Comparison of ENCODE assay signal across 20 mouse cellular contexts in the genomic region with DNA sequence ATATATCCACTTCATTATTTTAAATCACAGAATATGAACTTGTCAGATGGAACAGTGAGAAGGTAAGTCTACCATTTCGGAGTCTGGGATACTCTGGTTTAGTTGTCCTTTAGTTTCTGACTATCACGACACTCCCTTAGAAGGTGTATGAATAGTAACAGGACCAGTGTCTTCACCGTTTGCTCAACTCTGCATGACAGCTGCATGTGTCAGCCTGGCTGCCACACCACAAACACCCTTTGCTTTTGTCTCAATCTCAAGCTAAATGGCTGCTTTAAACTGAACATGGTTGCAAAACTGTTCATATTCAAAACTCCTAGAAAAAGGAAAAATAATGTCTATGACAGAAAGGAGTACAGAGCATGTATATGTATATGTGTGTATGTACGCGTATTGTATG. TPM values are rescaled to one million over a fixed set of nuclear protein-coding genes. Genes with fewer than 3 reads are reported as not detected.
A peak's percentile ranks its signal among the peaks of the same experiment; 100 is the strongest.
DNase-seq lines count a peak whose midpoint lies in the region; ATAC-seq lines count a peak whose summit lies in the region.
"Had no signal": no experiment of that assay in that cellular context is flagged by ENCODE, and none has a peak within 500 bp of the region (broad histone marks: within the 10 kb centered on the region; RNA-seq: fewer than 3 reads in every experiment).

No protein-coding gene starts in this region.

- H3K9ac ChIP-seq in embryonic facial prominence, embryonic 13.5 days = no peak overlapping the region
- H3K9ac ChIP-seq in embryonic facial prominence, embryonic 15.5 days = no peak overlapping the region
- H3K9ac ChIP-seq: forebrain, embryonic 12.5 days had no signal

- no peaks in the 10 kb centered on the region for H3K9me3 ChIP-seq in embryonic facial prominence, embryonic 13.5 days
- no peaks in the 10 kb centered on the region for H3K9me3 ChIP-seq in embryonic facial prominence, embryonic 10.5 days
- no peaks in the 10 kb centered on the region for H3K9me3 ChIP-seq in embryonic facial prominence, embryonic 15.5 days (replicated peaks)
- H3K9me3 ChIP-seq: forebrain, embryonic 10.5 days; forebrain, embryonic 12.5 days; G1E had no signal

- ATAC-seq in embryonic facial prominence, embryonic 13.5 days (ENCODE audit: insufficient number of reproducible peaks, insufficient read depth, low FRiP score, low TSS enrichment, low read depth) = no peak
- ATAC-seq in embryonic facial prominence, embryonic 15.5 days (ENCODE audit: insufficient number of reproducible peaks, low FRiP score, low TSS enrichment, low read depth) = no peak
- ATAC-seq: activated CD4-positive, CD25-positive, alpha-beta regulatory T cell, adult 4 months; CD4-positive, CD25-positive, alpha-beta regulatory T cell, adult 4 months; forebrain, embryonic 14.5 days; forebrain, embryonic 16.5 days; Patski had no signal

- 87% methylated on average over 5 of the region's 5 CpGs for WGBS in embryonic facial prominence, embryonic 13.5 days
- whole genome bisulfite sequencing in embryonic facial prominence, embryonic 10.5 days = 90% methylated on average over 5 of the region's 5 CpGs
- WGBS in embryonic facial prominence, embryonic 15.5 days = 88% methylated on average over 5 of the region's 5 CpGs

- no peak overlapping the region for H3K4me3 ChIP-seq in embryonic facial prominence, embryonic 13.5 days
- H3K4me3 ChIP-seq in embryonic facial prominence, embryonic 10.5 days = no peak overlapping the region
- H3K4me3 ChIP-seq in embryonic facial prominence, embryonic 15.5 days (replicated peaks) = no peak overlapping the region
- H3K4me3 ChIP-seq: erythroblast, embryonic 14.5 days; forebrain, embryonic 10.5 days; forebrain, embryonic 12.5 days had no signal

- H3K4me1 ChIP-seq in embryonic facial prominence, embryonic 13.5 days = peaks cover 86% of the 10 kb centered on the region
- H3K4me1 ChIP-seq in embryonic facial prominence, embryonic 10.5 days = peaks cover 76% of the 10 kb centered on the region
- H3K4me1 ChIP-seq in embryonic facial prominence, embryonic 15.5 days = peaks cover 62% of the 10 kb centered on the region

- no peak for DNase-seq in embryonic facial prominence, embryonic 10.5 days (ENCODE audit: low spot score)
- no peak for DNase-seq in retina, postnatal 1 day
- DNase-seq in lung, postnatal 4 days = no peak
- DNase-seq: adrenal gland, adult 8-10 months; adrenal gland, postnatal 36 days; cerebellum, adult 11-12 months; cerebellum, adult 9-10 months; cerebellum, postnatal 25 days had no signal

- H3K36me3 ChIP-seq in embryonic facial prominence, embryonic 13.5 days = no peaks in the 10 kb centered on the region
- H3K36me3 ChIP-seq in embryonic facial prominence, embryonic 10.5 days (replicated peaks) = peaks cover 6% of the 10 kb centered on the region
- 0 out of 2 replicates have a peak, but pooled peaks cover 2% of the 10 kb centered on the region for H3K36me3 ChIP-seq in embryonic facial prominence, embryonic 15.5 days

- no peak overlapping the region for H3K4me2 ChIP-seq in embryonic facial prominence, embryonic 13.5 days
- no peak overlapping the region for H3K4me2 ChIP-seq in embryonic facial prominence, embryonic 15.5 days (replicated peaks)
- H3K4me2 ChIP-seq: forebrain, embryonic 12.5 days had no signal

- no peaks in the 10 kb centered on the region for H3K27me3 ChIP-seq in embryonic facial prominence, embryonic 13.5 days
- no peaks in the 10 kb centered on the region for H3K27me3 ChIP-seq in embryonic facial prominence, embryonic 10.5 days (replicated peaks; ENCODE audit: low read depth, poor library complexity, severe bottlenecking)
- H3K27me3 ChIP-seq in embryonic facial prominence, embryonic 15.5 days = no peaks in the 10 kb centered on the region
- H3K27me3 ChIP-seq: CH12.LX; forebrain, embryonic 12.5 days; Patski had no signal

- peak overlapping the region; percentile 34; the same call in 1 of the 2 replicates for H3K27ac ChIP-seq in embryonic facial prominence, embryonic 13.5 days
- no peak overlapping the region for H3K27ac ChIP-seq in embryonic facial prominence, embryonic 10.5 days (replicated peaks)
- H3K27ac ChIP-seq in embryonic facial prominence, embryonic 15.5 days (replicated peaks) = peak overlapping the region; percentile 30; the same call in 1 of the 2 replicates
- H3K27ac ChIP-seq: forebrain, embryonic 12.5 days had no signal

RNA-seq across cellular contexts. Expression of a gene that starts 43.8 kb away (rescaled TPM):
- polyA plus RNA-seq in embryonic facial prominence, embryonic 13.5 days (2015; fragmentation: Nextera tagmentation; extraction: Ambion mirVana) = 103 and 120 TPM in 2 replicates
- 73.6 and 76.0 TPM in 2 replicates for polyA plus RNA-seq in embryonic facial prominence, embryonic 10.5 days (2016; fragmentation: Nextera tagmentation; extraction: Ambion mirVana)
- polyA plus RNA-seq in embryonic facial prominence, embryonic 15.5 days (2015; fragmentation: Nextera tagmentation; extraction: Ambion mirVana) = 126 and 132 TPM in 2 replicates
